Mouse (Mus musculus) midbrain, postnatal 0 days (tissue): ENCODE data around the gene Mocs2. TPM values are rescaled to one million over a fixed set of nuclear protein-coding genes. Genes with fewer than 3 reads are reported as not detected.

Source experiments
- ATAC-seq: fragments of 200-750 bp; cut with Nextera tagmentation; 2 replicates; pipeline ENCODE4 v1.8.0; 2017; ENCODE audit warnings: moderate number of reproducible peaks, mild to moderate bottlenecking, moderate TSS enrichment, moderate library complexity; ENCODE audit not compliant: low FRiP score
- DNase-seq: peaks from one replicate; pipeline ENCODE4 v3.0.0-alpha.2; 2015; ENCODE audit warnings: low spot score
- H3K27ac ChIP-seq: fragments of 300-500 bp; sonication (generic); 2 replicates; pipeline ENCODE4 v1.5.1; 2014; ENCODE audit warnings: low read depth, mild to moderate bottlenecking, low read length, mixed read lengths
- H3K27me3 ChIP-seq: fragments of 300-500 bp; sonication (generic); 2 replicates; pipeline ENCODE4 v1.6.1; 2014; ENCODE audit warnings: low read length, control low read depth, mixed read lengths; ENCODE audit not compliant: insufficient read depth
- H3K36me3 ChIP-seq: fragments of 300-500 bp; sonication (generic); 2 replicates; pipeline ENCODE4 v1.6.1; 2014; ENCODE audit warnings: low read length, control low read depth, mixed read lengths; ENCODE audit not compliant: insufficient read depth
- H3K4me1 ChIP-seq: fragments of 300-500 bp; sonication (generic); 2 replicates; pipeline ENCODE4 v1.6.1; 2014; ENCODE audit warnings: mild to moderate bottlenecking, control low read depth, antibody characterized with exemption, low read length, mixed read lengths; ENCODE audit not compliant: insufficient read depth
- H3K4me2 ChIP-seq: fragments of 300-500 bp; sonication (generic); 2 replicates; pipeline ENCODE4 v1.6.1; 2014; ENCODE audit warnings: low read depth, mild to moderate bottlenecking, low read length, mixed read lengths; ENCODE audit not compliant: poor library complexity, severe bottlenecking
- H3K4me3 ChIP-seq: fragments of 300-500 bp; sonication (generic); 2 replicates; pipeline ENCODE4 v1.5.1; 2014; ENCODE audit warnings: low read depth, mild to moderate bottlenecking, low read length, moderate library complexity
- H3K9ac ChIP-seq: fragments of 300-500 bp; sonication (generic); replicated peaks from 2 replicates; pipeline ENCODE4 v1.6.1; 2014; ENCODE audit warnings: mild to moderate bottlenecking, low read length, moderate library complexity, mixed read lengths; ENCODE audit not compliant: poor library complexity, severe bottlenecking
- H3K9me3 ChIP-seq: fragments of 300-500 bp; sonication (generic); 2 replicates; pipeline ENCODE4 v1.6.1; 2016; ENCODE audit warnings: low read length, control low read depth
- CTCF ChIP-seq: IDR thresholded peaks from 2 replicates; pipeline ENCODE4 v1.5.1; 2016; ENCODE audit warnings: antibody characterized with exemption, mild to moderate bottlenecking
- WGBS: fragments of 180-500 bp; shearing (Covaris S2); extraction: QIAGEN DNeasy Blood & Tissue Kit; methylation state at CpG from one replicate; pipeline ENCODE4 v1.1.7; 2014; 5-methylcytosine and 5-hydroxymethylcytosine counted together
- polyA plus RNA-seq: library from polyadenylated mRNA; unstranded; fragments of >200 nt; fragmentation: Nextera tagmentation; extraction: Ambion mirVana; gene quantifications from 2 replicates; pipeline ENCODE4 v1.2.1, GENCODE M21; 2015
- total RNA-seq: library from RNA; depleted of rRNA; stranded (reverse); fragments of >200 nt; gene quantifications from 2 replicates; pipeline ENCODE4 v1.2.3, GENCODE M21; 2014; rRNA removed

Gene Mocs2
- total and polyA plus RNA-seq, 2 experiments from 2014 or later: 55.5 to 129 TPM

DNA sequence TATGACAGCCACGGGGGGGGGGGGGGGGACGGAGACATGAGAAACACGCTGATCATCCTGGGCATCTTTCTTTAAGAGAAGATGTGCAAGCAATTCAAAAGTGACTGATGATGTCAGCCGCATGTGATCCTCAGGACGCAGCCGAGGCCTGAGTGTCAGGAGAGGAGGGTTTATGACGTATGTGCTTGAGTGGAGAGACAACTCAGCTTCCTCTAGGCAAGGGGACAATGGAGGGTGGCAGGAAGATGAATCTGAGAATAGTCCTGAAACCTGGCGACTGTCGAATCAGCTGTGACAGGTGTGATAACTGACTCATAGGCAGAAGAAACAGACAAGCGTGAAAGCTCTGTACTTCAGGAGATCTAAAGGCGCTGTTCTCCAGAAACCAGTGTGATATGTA, 60.6 kb downstream of the Mocs2 start:
- TF ChIP-seq CTCF: no peak
- H3K4me3 ChIP-seq: no peak overlapping the region
- DNase-seq (no peak), ATAC-seq (no peak)
- no peaks in the 10 kb centered on the region for H3K9me3 ChIP-seq
- 82% methylated on average over 11 of the region's 11 CpGs for WGBS
- H3K9ac ChIP-seq: no peak overlapping the region
- H3K27me3 ChIP-seq: no peaks in the 10 kb centered on the region
- no peak overlapping the region for H3K4me2 ChIP-seq
- H3K4me1 ChIP-seq: no peaks in the 10 kb centered on the region
- H3K27ac ChIP-seq: no peak overlapping the region
- H3K36me3 ChIP-seq: no peaks in the 10 kb centered on the region

Other genes with a start within 250 kb of the Mocs2 start
- gene Itga2, start 113.9 kb downstream of the Mocs2 start, total RNA-seq: 0.80 and 1.1 TPM in 2 replicates
- gene Itga2, start 113.9 kb downstream of the Mocs2 start, polyA plus RNA-seq: 0.31 and 0.39 TPM in 2 replicates